Mouse (Mus musculus) megakaryocyte, embryonic 14.5 days (primary cell): ENCODE measurements around the gene Epop.

ENCODE experiments used
- FLI1 ChIP-seq: IDR thresholded peaks from 2 replicates; pipeline ENCODE4 v1.6.1; 2012; ENCODE audit warnings: low read length, inconsistent platforms, mixed read lengths
- GATA1 ChIP-seq: IDR thresholded peaks from 3 replicates; pipeline ENCODE4 v1.6.1; 2012; ENCODE audit warnings: mixed read lengths, low read length, inconsistent platforms, borderline replicate concordance

DNA sequence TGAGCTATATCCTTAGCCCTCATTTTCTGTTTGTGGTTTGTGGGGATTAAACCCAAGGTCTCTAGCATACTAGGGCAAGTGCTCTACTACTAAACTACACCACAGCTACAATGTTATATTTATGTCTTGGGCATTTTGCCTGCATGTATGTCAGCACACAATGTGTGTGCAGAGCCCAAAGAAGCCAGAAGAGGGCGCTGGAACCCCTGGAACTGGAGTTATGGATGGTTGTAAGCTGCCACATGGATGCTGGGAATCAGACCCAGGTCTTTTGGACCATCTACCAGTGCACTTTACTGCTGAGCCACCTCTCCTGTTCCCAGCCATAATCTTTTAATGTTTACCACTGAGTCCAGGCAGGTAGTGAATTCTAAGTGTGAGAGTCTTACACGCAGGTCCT lies 13.2 kb upstream of the Epop start:
- no peak for TF ChIP-seq GATA1
- no peak for TF ChIP-seq FLI1
